Mouse (Mus musculus) cerebellum, adult 9-10 months (tissue): ENCODE data around the gene Gm21860.
"Not testable (repeated sequence)": the region's sequence is repeated elsewhere in the genome, so short reads cannot be mapped to it uniquely, and the experiment has no call there.

Experiments
- DNase-seq: peaks from one replicate; pipeline ENCODE4 v3.0.0; 2022

Gm21860 gene

DNA sequence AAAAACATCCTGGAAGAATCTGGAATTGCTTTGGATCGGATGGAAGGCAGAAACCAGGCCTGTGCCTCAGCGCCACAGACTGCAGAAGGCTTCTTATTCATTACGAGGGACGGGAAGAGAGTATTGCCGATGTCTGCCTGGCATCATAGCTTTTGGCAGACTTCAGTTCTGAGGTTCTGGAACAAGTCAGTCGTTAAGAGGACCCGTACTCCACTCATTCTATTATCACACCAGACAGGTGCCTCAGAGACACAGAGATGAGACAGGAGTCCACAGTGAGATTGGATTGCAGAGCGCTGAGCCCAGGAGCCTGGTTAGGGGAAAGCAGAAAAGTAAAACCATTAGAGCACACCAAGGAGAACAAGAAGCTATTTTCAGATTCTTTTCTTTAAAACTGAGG is at the start of gene Gm21860:
Gm21860 (minus strand) TSS at position 101 of the 400 bp plus-strand sequence.
- not testable (repeated sequence) for DNase-seq

DNA sequence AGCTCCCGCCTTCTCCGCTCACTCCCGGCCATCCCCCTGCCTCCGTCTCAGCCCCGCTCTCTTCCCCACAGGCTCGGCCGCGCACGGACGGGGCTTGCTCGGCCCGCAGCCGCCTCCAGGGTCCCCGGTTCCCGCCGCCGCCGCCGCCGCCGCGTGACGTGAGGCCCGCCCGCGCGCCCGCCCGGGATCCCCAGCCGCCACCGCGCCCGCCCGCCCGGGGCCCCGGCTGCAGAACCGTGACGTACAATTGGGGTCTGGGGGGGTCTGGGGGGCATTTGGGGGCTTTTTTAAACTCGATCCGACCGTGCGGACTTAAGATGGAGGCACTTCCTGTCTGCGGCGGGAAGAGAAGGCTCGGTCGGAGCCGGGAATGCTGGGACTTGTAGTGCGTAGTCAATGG is 29.8 kb upstream of the Gm21860 start, which contains the start of gene Gm47283:
Gm47283 (plus strand) TSS at position 301 of the 400 bp plus-strand sequence.
- not testable (repeated sequence) for DNase-seq

GRCm38 (mm10) chrY:90745256-90745655 is 9.4 kb downstream of the Gm21860 start:
- peak; percentile 30 for DNase-seq

GRCm38 (mm10) chrY:90744381-90744981 is 10.1 kb downstream of the Gm21860 start:
- DNase-seq, result peak; percentile 97

DNA sequence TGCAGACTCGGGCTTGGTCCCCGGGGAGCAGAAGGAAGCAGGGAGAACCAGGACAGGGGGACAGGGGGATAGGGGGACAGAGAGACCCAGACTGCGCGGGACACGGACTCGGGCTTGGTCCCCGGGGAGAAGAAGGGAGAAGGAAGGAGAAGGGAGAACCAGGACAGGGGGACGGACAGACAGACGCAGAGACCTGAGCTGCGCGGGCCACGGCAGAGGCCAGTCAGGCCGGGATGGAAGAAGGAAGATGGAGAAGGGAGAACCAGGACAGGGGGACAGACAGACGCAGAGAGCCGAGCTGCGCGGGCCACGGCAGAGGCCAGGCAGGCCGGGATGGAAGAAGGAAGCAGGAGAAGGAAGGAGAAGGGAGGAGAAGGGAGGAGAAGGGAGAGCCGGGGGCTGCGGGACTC is 10.8 kb downstream of the Gm21860 start:
- DNase-seq, result no peak

GRCm38 (mm10) chrY:90743053-90743810 is 11.4 kb downstream of the Gm21860 start:
- peak; percentile 47 for DNase-seq

DNA sequence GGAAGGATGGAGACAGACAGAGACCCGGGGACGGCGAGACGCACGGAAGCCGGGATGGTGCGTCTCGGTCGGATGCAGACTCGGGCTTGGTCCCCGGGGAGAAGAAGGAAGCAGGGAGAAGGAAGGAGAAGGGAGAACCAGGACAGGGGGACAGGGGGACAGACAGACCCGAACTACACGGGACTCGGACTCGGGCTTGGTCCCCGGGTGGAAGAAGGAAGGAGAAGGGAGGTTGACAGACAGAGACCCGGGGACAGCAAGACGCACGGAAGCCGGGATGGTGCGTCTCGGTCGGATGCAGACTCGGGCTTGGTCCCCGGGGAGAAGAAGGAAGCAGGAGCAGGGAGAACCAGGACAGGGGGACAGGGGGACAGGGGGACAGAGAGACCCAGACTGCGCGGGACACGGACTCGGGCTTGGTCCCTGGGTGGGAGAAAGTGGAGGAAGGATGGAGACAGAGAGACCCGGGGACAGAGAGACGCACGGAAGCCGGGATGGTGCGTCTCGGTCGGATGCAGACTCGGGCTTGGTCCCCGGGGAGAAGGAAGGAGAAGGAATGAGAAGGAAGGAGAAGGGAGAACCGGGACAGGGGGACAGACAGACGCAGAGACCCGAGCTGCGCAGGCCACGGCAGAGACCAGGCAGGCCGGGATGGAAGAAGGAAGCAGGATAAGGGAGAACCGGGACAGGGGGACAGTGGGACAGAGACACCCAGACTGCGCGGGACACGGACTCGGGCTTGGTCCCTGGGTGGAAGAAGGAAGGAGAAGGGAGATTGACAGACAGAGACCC is 12.2 kb downstream of the Gm21860 start:
- DNase-seq, result peak; percentile 36

- DNase-seq, result peak; percentile 56
Measured at GRCm38 (mm10) chrY:90741452-90742260, 13.0 kb downstream of the Gm21860 start.

DNA sequence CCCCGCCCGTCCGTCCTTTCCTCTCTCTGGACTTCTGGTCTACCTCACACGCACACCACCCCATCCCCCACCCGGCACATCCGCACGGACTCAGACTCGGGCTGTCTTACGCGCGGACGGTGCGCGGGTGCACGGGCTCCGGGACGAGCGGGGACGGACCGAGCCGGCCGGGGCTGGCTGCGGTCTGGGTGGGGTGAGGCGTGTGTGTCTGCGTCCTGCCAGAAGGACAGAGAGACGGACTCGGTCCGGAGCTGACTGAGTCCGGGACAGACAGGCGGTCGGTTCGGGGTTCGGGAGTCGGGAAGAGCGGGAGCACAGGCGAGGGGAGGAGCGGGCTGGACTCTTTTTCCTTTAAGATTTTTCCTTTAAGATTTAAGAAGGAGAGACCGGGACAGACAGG is 13.6 kb downstream of the Gm21860 start:
- DNase-seq, result not testable (repeated sequence)

- DNase-seq, result peak; percentile 52
Measured at GRCm38 (mm10) chrY:90740013-90740561, 14.5 kb downstream of the Gm21860 start.

DNA sequence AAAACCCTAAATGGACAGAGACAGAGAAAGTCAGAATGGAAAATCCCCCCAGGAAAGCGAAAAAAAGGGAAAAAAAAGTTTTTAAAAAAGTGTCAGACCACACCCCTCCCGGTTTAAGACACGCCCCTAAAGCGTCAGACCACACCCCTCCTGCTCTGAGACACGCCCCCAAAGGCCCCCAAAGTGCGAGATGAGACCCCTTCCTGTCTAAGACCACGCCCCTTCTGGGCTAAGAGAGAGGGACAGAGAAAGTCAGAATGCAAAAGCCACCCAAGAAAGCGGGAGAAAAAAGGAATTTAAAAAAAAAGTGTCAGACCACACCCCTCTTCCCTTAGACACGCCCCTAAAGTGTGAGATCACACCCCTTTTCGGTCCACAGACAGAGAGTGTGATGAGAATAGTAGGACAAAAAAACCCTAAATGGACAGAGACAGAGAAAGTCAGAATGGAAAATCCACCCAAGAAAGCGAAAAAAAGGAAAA is 15.0 kb downstream of the Gm21860 start:
- DNase-seq, result peak; percentile 52

- peak; percentile 35 for DNase-seq
Measured at GRCm38 (mm10) chrY:90738841-90739530, 15.6 kb downstream of the Gm21860 start.

GRCm38 (mm10) chrY:90738431-90738680 is 16.3 kb downstream of the Gm21860 start:
- DNase-seq, result no peak

DNA sequence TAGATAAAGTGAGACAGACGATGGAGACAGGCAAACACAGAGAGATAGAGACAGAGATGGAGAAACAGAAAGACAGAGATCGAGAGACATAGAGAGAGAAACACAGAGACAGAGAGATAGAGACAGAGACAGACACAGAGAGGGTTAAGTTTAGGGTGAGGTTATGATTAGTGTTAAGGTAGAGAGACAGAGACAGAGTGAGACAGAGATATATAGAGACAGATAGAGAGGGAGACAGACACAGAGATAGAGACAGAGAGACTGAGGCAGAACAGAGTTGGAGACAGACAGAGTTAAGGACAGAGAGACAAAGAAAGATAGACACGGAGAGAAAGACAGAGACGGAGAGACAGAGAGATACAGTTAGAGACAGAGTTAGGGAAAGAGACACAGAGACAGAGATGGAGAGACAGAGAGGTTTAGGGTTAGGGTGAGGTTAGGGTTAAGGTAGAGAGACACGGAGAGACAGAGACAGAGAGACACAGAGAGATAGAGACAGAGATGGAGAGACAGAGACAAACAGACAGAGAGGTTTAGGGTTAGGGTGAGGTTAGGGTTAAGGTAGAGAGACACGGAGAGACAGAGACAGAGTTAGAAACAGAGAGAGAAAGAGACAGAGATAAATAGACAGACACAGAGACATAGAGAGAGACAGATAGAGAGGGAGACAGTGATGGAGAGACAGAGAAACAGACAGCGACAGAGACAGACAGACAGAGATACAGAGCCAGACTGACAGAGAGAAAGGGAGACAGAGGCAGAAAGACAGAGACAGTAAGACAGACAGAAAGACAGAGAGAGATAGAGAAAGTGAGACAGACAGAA is 16.8 kb downstream of the Gm21860 start:
- no peak for DNase-seq

DNA sequence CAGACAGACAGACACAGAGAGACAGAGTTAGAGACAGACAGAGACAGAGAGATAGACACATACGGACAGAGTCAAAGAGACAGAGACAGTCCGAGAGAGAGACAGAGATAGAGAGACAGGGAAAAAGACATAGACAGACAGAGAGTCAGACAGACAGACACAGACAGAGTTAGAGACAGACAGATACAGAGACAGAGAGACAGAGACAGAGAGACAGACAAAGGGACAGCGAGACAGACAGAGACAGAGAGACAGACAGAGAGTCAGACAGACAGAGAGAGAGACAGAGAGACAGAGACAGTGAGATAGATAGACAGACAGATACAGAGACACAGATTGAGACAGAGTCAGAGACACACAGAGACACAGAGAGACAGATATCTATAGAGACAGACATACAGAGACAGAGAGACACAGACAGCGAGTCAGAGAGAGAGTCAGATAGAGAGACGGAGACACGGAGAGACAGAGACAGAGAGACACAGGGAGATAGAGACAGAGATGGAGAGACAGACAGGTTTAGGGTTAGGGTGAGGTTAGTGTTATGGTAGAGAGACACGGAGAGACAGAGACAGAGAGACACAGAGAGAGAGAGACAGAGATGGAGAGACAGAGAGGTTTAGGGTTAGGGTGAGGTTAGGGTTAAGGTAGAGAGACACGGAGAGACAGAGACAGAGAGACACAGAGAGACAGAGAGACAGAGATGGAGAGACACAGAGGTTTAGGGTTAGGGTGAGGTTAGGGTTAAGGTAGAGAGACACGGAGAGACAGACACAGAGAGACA is 18.2 kb downstream of the Gm21860 start:
- DNase-seq, result not testable (repeated sequence)

GRCm38 (mm10) chrY:90735181-90735895 is 19.3 kb downstream of the Gm21860 start:
- not testable (repeated sequence) for DNase-seq

DNA sequence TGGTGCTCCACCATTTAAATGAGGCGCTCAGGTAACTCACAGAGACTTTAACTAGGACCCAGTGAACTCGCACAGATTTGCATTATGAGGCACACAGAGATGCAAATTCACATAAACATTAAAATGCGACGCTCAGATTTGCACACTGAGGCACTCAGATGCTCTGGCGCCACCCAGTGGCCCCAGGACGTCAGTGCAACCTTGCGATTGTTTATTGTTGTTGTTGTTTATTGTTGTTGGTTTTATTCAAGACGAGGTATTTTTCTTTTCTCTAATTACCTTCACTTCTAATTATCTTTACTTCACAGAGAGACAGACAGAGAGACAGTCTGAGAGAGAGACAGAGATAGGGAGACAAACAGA is 20.3 kb downstream of the Gm21860 start:
- DNase-seq, result not testable (repeated sequence)

DNA sequence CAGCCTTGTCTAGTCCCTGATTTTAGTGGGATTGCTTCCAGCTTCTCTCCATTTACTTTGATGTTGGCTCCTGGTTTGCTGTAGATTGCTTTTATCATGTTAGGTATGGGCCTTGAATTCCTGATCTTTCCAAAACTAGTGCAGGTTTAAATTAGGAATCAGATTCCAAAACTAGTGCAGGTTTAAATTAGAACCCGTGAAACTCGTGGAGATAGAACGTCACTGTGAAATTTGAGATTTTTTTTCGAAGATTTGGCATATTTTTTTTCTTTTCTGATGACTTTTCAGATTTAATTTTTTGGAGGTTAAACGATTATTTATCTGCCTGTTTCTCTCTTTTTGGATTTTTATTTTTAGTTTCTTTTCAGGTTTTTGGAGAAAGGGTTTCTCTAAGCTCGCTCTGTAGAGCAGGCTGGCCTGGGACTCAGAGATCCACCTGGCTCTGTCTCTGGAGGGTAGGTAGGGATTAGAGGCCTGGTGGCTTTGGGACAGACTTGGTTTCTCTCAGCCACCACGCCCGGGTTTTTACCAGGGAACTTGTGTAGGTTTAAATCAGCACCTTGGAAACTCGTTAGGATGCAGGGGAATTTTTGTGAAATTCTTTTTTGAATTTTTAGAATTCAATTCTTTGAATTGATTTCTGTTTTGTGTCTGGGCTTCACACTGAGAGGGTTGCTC is 20.8 kb downstream of the Gm21860 start:
- DNase-seq, result peak; percentile 46

- DNase-seq, result peak; percentile 76
Measured at GRCm38 (mm10) chrY:90732101-90732542, 22.5 kb downstream of the Gm21860 start.
